Mouse (Mus musculus): ENCODE data around the gene 2210407C18Rik.
A peak's percentile ranks its signal among the peaks of the same experiment; 100 is the strongest.

2210407C18Rik gene

GRCm38 (mm10) chr11:58615975-58616374 is at the start of gene 2210407C18Rik:
Gene 2210407C18Rik, minus strand, starts transcription at chr11:58616075.
- no peak for DNase-seq

- DNase-seq, result no peak
These were observed 42.7 kb upstream of the 2210407C18Rik start, which contains the start of gene Olfr322 for GRCm38 (mm10) chr11:58658596-58658995. Gene Olfr322, plus strand, starts transcription at chr11:58658782.

GRCm38 (mm10) chr11:58655151-58655550 is 39.3 kb upstream of the 2210407C18Rik start:
- DNase-seq, result no peak

DNA sequence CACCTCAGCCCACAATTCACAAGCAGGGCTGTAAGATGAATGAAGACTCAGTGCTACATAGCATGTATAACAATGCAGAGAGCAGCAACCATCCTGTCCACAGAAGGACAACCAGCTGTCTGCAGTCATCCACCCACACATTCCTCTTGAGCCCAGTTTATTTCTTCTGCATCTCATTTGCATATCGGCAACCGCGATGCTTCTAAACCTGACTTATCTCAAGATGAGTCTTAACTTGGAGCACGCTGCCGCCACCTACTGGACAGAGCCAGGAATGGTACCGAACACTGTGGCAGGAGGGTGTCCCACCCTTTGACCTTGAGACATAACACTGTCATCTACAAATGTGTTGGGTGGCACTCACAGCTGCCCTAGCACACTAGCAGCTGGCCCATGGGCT is 27.5 kb upstream of the 2210407C18Rik start:
- peak; percentile 93 for DNase-seq

DNA sequence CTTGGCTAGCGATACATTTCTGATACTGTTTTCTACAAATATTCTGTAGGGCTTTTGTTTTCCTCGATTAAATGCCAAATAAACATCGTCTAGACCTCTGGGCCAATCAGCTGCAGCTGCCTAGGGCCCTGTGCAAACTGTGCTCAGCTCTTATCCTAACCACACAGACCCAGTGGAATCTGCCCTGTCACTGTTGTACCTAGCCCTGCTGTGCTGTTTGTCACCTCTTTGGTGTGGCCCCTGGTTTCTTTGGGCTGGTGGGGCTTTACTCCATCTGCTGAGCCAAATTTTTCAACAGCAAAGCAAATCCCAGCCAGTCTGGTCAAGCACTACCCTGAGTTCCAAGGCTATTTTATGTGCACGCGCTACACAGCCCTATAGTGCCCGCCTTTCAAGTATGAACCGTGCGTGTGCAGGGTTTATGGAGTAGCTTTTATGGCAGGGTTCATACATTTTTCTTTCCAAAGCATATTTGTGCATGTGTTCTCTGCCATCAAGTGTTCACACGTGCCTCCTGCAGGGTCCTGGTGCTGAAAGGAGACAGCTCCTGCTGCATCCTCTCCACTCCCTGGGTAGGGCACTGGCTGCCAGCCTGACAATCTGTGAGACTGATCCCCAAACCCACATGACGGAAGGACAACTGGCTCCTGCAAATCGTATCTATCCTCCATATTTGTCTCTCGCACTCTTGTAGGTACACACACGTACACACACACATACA is 25.9 kb upstream of the 2210407C18Rik start:
- DNase-seq, result peak; percentile 90

DNA sequence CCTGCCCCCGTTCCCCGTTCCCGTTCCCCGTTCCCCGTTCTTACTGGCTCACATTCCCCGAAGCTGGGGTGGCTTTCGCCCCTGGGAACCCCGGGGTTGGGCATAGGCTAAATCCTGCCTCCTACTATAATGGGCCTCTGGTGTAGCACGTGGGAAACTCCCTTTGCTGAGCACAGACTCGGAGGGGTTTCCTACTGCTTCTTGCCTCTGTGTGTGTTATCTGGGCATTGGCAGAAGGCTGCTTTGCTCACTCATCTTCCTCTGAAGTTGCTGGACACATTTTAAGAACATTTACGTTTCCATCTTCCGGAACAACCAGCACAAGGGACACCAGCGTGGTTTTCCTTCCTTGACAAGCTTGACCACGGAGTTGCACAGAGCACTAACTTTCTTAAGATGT is 25.2 kb upstream of the 2210407C18Rik start:
- peak; percentile 78 for DNase-seq

GRCm38 (mm10) chr11:58640272-58640867 is 24.5 kb upstream of the 2210407C18Rik start, which contains the start of gene Trim58:
Gene Trim58, plus strand, starts transcription at chr11:58640465.
- DNase-seq, result peak; percentile 80

DNA sequence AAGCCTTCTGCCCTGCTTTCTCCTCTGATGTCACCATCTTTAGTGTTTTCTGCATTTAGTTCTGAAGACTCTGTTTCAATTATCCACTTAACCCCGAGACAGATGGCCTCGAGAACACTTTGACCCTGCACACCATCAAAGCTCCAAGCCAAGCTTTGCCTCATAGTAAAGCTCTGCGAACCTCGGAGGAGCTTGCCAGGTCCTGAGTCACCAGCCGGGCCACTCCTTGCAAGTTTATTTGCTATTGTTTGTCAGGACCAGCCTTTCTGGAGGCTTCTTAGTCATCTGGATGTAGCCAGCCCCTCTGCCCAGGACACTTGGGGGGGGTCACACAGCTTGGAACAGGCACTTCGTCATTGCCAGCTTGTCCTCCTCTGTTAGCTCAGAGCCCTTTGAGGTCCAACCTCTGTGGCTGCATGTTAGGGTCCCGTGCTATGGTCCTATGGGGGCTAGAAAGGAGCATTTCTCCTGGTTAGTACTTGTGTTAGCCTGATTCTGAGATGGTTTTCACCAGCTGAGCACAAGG is 22.4 kb upstream of the 2210407C18Rik start:
- DNase-seq, result no peak

GRCm38 (mm10) chr11:58636376-58636977 is 20.6 kb upstream of the 2210407C18Rik start:
- peak; percentile 78 for DNase-seq

DNA sequence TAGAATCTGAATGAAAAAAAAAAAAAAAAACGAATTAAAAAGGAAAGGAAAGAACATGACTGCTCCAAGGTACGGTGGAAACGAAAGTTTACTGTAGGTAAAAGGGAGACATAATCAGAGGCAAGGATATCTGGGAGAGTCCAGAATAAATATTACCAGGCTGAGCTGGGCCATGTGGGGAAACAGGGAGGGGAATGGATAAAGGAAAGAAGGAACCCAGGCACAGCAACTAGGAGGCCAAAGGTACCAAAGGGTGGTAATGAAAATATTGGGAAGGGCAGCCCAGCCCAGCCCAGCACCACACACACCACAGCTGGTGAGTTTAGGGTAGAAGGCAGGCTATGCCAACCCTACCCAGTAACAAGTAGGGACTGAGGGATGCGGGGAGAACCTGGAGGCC is 19.0 kb upstream of the 2210407C18Rik start:
- DNase-seq, result no peak

GRCm38 (mm10) chr11:58630401-58630800 is 14.5 kb upstream of the 2210407C18Rik start, which contains the start of gene Olfr323:
Gene Olfr323, minus strand, starts transcription at chr11:58630501.
- no peak for DNase-seq

DNA sequence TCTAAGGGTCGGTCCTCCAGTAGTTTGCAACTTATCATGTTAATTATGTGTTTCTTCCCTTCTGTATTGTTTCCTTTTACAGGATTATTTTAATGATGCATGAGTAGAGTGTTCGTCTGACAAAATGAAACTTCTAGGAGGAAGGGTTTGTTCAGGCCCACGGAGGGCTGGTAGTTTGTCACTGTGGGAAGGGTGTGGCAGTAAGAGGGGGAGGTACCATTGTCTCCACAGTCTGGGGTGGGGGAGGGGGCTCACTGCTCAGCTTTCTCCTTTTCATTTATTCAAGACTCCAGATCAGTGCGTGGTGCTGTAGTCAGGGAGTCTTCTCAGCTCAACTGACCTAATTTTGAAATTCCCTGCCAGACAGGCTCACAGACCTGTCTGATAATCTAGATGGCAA is 10.3 kb upstream of the 2210407C18Rik start:
- DNase-seq, result no peak

DNA sequence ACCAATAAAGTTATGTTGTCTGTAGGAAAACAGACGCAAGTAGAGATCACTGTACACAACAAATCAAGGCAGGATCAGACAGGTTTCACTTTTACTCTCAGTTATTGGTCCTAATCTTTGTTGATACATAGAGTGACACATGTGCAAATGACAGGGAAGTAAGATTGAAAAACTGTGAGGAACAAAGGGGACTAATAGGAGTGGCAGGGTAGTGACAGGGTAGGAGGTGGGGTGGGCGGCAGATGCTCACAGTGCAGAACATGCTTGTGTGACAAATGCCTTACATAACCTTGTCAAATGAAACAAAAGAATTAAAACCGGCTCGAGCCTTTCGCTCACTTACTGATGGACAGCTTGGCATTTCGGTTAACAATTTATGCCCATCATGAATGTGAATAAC is 2.9 kb upstream of the 2210407C18Rik start:
- DNase-seq, result no peak

- DNase-seq, result no peak
These were observed 2.5 kb upstream of the 2210407C18Rik start for GRCm38 (mm10) chr11:58618369-58618768.

DNA sequence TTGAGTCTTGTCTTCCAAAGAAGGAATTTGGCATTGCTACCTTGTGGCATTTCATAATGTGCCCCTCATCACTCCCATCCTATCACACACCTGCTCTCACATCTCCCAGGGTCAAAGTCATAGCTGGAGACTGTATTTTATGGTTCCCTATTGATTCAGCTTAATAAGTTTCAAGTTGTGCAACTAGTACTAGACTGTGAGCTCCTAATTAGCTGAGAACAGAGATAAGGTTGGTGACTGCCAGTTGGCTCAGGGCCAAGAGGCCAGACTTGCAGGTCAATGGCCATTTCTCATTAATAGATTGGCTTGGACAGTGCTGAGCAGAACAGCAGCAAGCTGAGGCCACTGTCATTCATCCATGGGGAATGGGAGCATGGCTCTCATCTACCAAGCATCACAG is 1.3 kb downstream of the 2210407C18Rik start:
- DNase-seq, result peak; percentile 15

DNA sequence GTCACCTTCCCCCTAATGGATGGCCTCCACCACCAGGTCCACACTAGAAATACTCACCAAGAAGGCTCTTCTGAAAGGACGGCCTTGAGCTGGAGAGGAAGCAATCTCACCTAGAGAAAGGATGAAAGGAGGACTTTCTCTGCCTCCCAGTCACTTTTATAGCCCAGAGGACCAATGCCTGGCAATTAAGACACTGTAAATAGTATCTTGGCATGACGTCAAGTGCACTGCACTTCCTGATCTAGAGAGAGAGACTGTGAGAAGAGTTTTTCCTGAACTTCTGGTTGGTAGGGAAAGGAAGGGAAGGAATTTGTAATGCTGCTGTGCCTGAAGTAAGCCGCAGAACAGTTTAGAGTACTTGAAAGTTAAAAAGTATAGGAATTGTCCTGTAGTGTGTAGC is 2.5 kb downstream of the 2210407C18Rik start:
- no peak for DNase-seq

GRCm38 (mm10) chr11:58607030-58607429 is 8.8 kb downstream of the 2210407C18Rik start:
- DNase-seq, result no peak

DNA sequence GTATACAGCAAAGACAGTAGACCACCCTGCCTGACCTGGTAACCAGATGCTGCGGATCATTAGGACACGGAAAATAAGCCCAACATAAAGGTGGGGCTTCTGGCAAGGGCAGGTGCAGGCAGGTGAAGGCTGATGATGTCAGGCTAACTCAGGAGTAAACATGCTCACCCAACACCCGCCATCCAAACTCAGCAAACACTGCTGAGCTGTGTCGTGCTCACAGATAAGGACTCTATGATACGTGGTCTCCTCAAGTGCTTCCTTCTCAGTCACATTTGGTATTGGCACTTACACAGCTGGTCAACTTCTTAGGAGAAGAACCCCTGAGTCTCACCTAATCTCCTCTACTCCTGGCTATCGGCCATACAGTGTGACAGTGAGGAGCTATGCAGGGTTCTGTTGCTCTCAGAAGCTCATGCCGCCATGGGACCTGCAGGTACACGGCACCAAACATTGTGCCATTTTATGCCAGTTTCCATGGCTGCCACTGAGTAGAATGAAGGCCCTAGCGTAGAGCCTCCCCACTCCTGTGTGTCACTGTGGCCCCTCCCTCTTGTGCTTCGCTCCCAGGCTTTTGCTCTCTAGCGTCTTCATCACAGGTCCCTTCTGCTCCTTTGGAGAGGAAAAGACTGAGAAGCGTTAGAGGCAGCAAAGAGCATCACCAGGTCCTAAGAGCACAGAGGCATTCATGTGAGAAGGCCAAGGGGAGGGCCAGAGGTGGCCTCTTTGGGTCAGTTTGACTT is 9.5 kb downstream of the 2210407C18Rik start:
- DNase-seq, result no peak

GRCm38 (mm10) chr11:58605228-58605627 is 10.6 kb downstream of the 2210407C18Rik start:
- DNase-seq, result no peak

GRCm38 (mm10) chr11:58604688-58605087 is 11.2 kb downstream of the 2210407C18Rik start:
- no peak for DNase-seq

GRCm38 (mm10) chr11:58602800-58603560 is 12.9 kb downstream of the 2210407C18Rik start:
- no peak for DNase-seq

GRCm38 (mm10) chr11:58602062-58602461 is 13.8 kb downstream of the 2210407C18Rik start:
- DNase-seq, result no peak
